Mouse (Mus musculus) megakaryocyte, embryonic 14.5 days (primary cell): ENCODE results near the gene Foxn3. TPM values are rescaled to one million over a fixed set of nuclear protein-coding genes. Genes with fewer than 3 reads are reported as not detected.
A peak's percentile ranks its signal among the peaks of the same experiment; 100 is the strongest.

Experiments used
- H3K27me3 ChIP-seq: replicated peaks from 2 replicates; pipeline ENCODE3; 2012; ENCODE audit warnings: inconsistent platforms
- H3K36me3 ChIP-seq: replicated peaks from 2 replicates; pipeline ENCODE3; 2012; ENCODE audit warnings: low read length, inconsistent platforms, mixed read lengths
- H3K4me1 ChIP-seq: 2 replicates; pipeline ENCODE4 v1.6.1; 2012; ENCODE audit warnings: inconsistent platforms
- H3K4me3 ChIP-seq: replicated peaks from 2 replicates; pipeline ENCODE3; 2012; ENCODE audit warnings: moderate library complexity, mild to moderate bottlenecking, inconsistent platforms
- H3K9me3 ChIP-seq: 2 replicates; pipeline ENCODE4 v1.6.1; 2012; ENCODE audit warnings: inconsistent platforms
- FLI1 ChIP-seq: IDR thresholded peaks from 2 replicates; pipeline ENCODE4 v1.6.1; 2012; ENCODE audit warnings: low read length, inconsistent platforms, mixed read lengths
- GATA1 ChIP-seq: IDR thresholded peaks from 3 replicates; pipeline ENCODE4 v1.6.1; 2012; ENCODE audit warnings: mixed read lengths, low read length, inconsistent platforms, borderline replicate concordance
- polyA plus RNA-seq: library from polyadenylated mRNA; stranded (reverse); fragments of >175 nt; gene quantifications from 2 replicates; pipeline ENCODE4 v1.2.3, GENCODE M21; 2012; ENCODE audit warnings: low replicate concordance; ENCODE audit not compliant: insufficient read depth

Gene Foxn3
- polyA plus RNA-seq, 1 experiment = 20.5 TPM

DNA sequence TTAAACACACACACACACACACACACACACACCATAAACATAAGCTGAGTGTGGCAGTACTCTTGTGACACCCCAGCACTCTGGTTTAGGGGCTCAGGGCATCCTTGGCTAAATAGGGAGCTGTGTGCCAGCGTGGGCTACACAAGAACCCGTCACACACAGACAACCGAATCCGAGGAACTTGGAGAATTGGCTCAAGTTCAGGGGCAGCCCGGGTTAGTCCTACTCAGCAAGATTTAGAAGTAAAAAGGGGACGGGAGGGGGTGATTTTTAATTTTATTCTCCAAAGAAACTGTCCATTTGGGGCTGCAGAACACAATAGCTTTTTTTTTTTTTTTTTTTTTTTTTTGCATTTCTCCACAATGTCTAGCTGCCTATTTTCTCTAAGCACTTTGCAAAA, 332.1 kb downstream of the Foxn3 start:
- Histone ChIP-seq H3K4me3 (no peak overlapping the region), H3K27me3 (no peaks in the 10 kb centered on the region), H3K4me1 (peaks cover 13% of the 10 kb centered on the region), H3K36me3 (no peaks in the 10 kb centered on the region), H3K9me3 (no peaks in the 10 kb centered on the region)
- TF ChIP-seq FLI1 (no peak), GATA1 (no peak)

DNA sequence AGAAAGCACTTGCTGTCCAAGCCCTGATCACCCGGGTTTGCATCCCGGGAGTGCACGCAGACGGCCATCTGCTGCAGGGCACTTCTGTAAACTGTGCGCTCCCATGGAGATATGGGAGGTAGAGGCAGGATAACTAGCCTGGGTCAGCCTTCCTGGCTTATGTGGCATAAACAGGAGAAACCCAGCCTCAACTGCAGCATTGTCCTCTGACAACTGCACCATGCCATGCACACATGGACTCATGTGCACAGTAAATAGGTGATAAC, 332.7 kb downstream of the Foxn3 start:
- Histone ChIP-seq H3K36me3 (no peaks in the 10 kb centered on the region), H3K4me3 (no peak overlapping the region), H3K27me3 (no peaks in the 10 kb centered on the region), H3K9me3 (no peaks in the 10 kb centered on the region), H3K4me1 (peaks cover 14% of the 10 kb centered on the region)
- TF ChIP-seq FLI1 = no peak

DNA sequence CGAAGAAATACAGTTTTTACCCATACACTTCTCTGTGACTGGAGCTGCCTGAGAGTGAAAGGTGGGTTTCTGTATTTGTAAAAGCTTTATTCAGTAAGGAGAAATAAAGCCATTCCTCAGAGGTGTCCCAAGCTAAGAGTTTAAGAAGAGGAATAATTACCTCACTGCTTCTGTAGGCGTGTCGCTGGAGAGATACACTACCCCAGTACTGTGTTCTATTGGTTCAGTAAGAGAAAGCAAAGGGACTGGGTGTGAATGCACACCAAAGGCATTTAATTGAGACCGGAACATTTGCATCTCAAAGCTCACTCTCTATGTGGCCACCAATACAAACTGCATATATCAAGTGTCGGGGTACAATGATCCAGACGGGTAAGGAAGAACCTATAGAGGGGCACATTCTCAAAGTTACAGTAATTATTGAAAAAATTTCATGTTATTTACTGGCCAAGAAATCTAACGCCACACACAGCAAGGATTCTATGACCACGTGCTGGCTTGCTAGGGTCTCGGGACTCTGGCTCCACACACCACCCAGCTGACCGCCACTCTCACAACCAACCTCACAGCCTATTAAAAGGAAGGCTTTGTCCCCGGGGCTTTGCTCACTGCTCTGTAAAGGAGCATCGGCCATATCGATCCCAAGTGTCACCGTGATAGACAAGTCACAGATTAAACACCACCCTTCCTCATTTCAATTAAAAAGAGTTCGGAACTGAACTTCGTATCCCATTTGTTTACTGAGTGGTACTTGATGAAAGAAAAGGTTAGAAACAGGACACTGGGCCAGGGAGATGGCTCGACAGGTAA, 333.2 kb downstream of the Foxn3 start:
- Histone ChIP-seq H3K4me1 (peaks cover 19% of the 10 kb centered on the region), H3K36me3 (no peaks in the 10 kb centered on the region), H3K4me3 (no peak overlapping the region), H3K27me3 (no peaks in the 10 kb centered on the region), H3K9me3 (no peaks in the 10 kb centered on the region)
- no peak for TF ChIP-seq GATA1
- TF ChIP-seq FLI1 = no peak

DNA sequence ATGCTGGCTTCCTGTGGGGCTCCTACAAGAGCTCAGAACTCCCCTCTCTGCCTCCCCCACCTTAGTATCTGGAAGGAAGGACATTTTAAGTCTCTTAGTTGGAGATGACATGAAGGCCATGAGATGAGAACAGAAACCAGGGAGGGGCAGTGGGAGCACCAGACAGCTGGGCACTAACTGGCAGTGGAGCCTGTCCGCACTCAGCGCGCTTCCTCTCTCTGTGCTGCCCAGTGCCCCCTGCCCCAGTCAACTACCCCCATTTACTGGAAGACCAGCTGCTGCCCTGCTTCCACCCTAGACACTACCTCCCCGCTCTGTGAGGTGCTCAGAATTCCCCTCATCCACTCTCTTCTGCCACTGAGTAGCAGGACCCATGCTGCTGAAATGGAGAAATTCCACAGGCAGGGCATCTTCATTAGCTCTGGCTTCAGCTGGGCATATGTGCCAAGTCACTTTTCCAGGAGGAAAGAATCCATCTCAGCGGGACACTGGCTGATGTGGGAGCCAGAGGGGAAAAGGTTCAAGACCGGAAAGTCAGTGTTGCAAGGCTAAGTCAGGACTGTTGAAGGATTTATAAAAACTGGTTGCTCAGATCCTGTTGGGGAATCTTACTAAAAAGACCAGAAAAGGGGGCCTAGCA, 335.9 kb downstream of the Foxn3 start:
- Histone ChIP-seq H3K9me3 (no peaks in the 10 kb centered on the region), H3K27me3 (no peaks in the 10 kb centered on the region), H3K36me3 (no peaks in the 10 kb centered on the region), H3K4me3 (peak overlapping the region; percentile 21), H3K4me1 (peaks cover 21% of the 10 kb centered on the region)
- TF ChIP-seq GATA1 (no peak), FLI1 (no peak)

DNA sequence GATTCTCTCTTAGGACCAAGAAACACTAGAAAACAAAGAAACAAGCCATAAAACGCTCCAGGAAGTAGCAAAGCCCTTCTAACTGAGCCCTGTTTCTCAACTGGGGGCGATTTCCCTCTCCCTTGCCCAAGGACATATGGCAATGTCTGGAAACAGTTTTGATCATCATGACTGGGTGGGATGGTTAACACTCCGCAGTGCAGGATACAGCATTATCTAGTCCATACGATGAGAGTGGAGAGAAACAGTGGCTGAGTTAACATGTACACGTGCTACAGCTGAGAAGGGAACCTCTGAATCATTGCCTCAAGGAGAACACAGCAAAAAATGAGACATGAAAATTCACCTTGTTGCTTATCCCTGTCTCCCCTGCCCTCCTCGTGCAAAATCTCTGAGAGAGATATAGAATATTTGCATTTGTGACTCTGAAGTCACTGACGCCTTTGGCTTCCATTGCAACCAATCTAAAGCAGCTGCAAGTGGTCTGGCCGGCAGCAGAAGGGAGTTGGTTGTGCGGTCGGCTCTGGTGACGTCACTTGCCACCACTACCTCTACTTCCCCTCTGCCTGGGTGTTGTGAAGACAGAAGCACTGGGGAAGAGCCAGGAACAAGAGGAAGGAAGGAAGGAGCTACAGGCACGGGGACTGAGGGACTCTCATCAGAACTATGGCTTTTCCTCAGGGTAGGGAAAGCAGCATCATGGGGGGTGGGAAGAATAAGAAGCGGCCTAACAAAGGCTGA, 338.3 kb downstream of the Foxn3 start:
- H3K9me3 ChIP-seq = no peaks in the 10 kb centered on the region
- TF ChIP-seq FLI1 = no peak
- TF ChIP-seq GATA1 = no peak
- H3K36me3 ChIP-seq = no peaks in the 10 kb centered on the region
- peaks cover 21% of the 10 kb centered on the region for H3K4me1 ChIP-seq
- H3K27me3 ChIP-seq = no peaks in the 10 kb centered on the region
- peak overlapping the region; percentile 38 for H3K4me3 ChIP-seq

DNA sequence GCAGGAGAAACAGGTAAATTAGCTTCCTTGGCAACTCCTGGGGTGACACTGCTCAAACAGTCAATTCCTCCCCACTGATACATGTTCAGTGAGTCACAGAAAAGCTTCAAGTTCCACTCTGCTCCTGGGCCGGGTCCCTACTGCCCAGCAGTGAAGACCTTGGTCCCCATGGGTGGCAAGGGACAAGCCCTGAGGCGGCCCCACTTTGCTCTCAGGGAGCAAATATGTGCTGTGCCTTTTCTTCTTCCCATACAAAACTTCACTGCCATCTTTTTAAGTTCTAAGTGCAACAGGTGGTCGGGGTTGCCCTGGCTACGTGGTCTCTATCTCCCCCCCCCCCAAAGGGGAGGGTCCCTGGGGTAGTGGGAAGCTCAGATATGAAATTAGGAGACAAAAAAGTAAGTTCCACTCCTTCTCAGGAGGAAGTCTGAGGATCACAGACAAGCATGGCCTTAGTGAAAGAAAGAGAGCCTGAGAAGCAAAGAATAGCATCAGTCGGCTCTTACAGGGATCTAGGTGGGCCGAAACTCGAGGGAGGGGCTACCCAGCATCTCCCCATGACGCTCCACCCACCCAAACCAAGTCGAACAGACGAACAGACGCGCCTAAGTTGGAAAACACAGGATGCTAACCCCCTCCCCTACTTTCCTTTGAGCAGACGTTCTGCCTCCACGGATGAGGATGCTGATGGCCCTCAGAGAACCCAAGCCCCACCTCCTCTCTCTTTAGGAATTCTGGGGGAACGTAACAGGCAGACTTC, 342.1 kb downstream of the Foxn3 start:
- H3K36me3 ChIP-seq = peaks cover 9% of the 10 kb centered on the region

DNA sequence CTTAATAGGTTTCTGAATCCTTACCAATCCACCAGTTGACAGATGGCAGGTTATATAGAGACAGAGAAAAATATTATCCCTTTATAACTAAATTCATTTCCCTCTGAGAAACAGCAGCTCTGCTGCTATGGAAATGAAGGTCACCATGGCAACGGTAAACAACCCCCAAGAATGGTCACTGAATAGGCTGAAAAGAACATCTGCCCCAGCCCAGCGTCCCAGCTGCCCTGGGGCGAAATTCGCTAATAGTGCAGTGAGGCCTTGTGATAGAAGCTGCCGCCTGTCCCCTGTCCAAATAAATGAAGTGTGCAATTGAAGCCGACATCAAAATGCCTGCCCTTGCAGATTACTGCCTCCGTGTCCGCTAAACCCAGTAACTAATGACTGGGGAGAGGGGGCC, 343.0 kb downstream of the Foxn3 start:
- TF ChIP-seq GATA1 = no peak
- TF ChIP-seq FLI1 = no peak
- Histone ChIP-seq H3K36me3 (peaks cover 9% of the 10 kb centered on the region), H3K4me1 (peaks cover 9% of the 10 kb centered on the region), H3K9me3 (no peaks in the 10 kb centered on the region), H3K4me3 (no peak overlapping the region), H3K27me3 (no peaks in the 10 kb centered on the region)

More for the DNA sequence above, 342.1 kb downstream of the Foxn3 start:
- Histone ChIP-seq H3K9me3 (no peaks in the 10 kb centered on the region), H3K27me3 (no peaks in the 10 kb centered on the region), H3K4me1 (peaks cover 14% of the 10 kb centered on the region), H3K4me3 (no peak overlapping the region)
- TF ChIP-seq FLI1 = no peak
- TF ChIP-seq GATA1 = no peak

DNA sequence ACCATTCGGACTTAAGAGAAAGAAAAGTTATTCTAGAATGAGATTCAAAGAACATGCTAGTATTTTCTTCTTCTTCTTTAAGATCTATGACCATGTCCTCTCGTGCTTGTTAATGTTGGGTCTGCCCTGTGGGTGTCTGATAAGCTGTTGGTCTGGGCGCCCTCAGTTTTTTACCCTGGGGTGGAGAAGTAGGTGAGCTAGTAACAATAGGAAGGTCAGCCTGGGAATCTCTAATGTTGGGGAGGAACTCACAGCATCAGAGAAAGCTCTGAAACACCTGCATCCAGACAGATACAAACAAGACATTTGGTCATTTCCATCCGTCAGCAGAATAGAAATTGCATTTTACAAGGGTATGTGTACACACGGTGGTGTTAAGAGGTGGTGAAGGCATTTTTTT, 343.6 kb downstream of the Foxn3 start:
- Histone ChIP-seq H3K27me3 (no peaks in the 10 kb centered on the region), H3K4me3 (no peak overlapping the region), H3K4me1 (peaks cover 4% of the 10 kb centered on the region; the same call in 1 of the 2 replicates), H3K36me3 (peaks cover 9% of the 10 kb centered on the region), H3K9me3 (no peaks in the 10 kb centered on the region)
- no peak for TF ChIP-seq FLI1
- no peak for TF ChIP-seq GATA1

DNA sequence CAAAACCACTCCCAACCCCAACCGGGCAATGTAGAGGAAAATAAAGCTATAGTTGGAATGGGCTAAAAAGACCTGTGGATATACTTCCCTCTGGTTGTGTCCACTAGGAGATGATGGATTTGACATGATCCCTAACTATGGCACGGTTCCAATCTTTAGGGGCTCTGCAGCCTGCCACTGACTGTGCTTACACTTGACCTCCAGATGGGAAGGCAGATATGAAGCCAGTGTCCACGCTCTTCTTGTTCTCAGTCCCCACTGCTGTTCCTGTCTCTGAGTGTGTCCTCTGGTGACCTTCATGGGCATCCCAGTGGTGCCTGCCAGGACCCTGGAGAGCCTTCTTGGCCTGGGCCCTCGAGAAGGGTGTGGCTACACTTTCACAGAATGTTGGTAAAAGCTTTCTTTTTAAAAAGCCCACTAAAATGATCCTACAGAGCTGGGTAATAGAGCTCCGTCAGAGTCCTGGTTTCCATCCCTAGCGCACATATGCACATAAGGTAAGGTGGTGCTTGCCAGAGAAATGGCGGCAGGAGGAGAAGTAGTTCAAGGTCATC, 346.2 kb downstream of the Foxn3 start:
- Histone ChIP-seq H3K4me3 (no peak overlapping the region), H3K9me3 (no peaks in the 10 kb centered on the region), H3K27me3 (no peaks in the 10 kb centered on the region), H3K4me1 (peaks cover 3% of the 10 kb centered on the region; the same call in 1 of the 2 replicates), H3K36me3 (peaks cover 20% of the 10 kb centered on the region)
- TF ChIP-seq FLI1 (no peak), GATA1 (no peak)
